Mouse (Mus musculus) intestine, postnatal 0 days (tissue): Measurements from ENCODE around the gene C2cd2l. TPM values are rescaled to one million over a fixed set of nuclear protein-coding genes. Genes with fewer than 3 reads are reported as not detected.

Source experiments
- ATAC-seq: fragments of 200-750 bp; cut with Nextera tagmentation; 2 replicates; pipeline ENCODE4 v1.8.0; 2017; ENCODE audit warnings: mild to moderate bottlenecking, moderate TSS enrichment, moderate library complexity
- H3K27ac ChIP-seq: fragments of 300-500 bp; sonication (generic); 2 replicates; pipeline ENCODE4 v1.5.1; 2014; ENCODE audit warnings: mild to moderate bottlenecking, low read depth, low read length, moderate library complexity
- H3K27me3 ChIP-seq: fragments of 300-500 bp; sonication (generic); replicated peaks from 2 replicates; pipeline ENCODE4 v1.6.1; 2014; ENCODE audit warnings: low read length, mixed read lengths; ENCODE audit not compliant: control insufficient read depth, insufficient read depth
- H3K36me3 ChIP-seq: fragments of 300-500 bp; sonication (generic); 2 replicates; pipeline ENCODE4 v1.6.1; 2014; ENCODE audit warnings: mild to moderate bottlenecking, moderate library complexity; ENCODE audit not compliant: control insufficient read depth, insufficient read depth
- H3K4me1 ChIP-seq: fragments of 300-500 bp; sonication (generic); replicated peaks from 2 replicates; pipeline ENCODE4 v1.6.1; 2014; ENCODE audit warnings: antibody characterized with exemption, low read length, mixed read lengths; ENCODE audit not compliant: control insufficient read depth, insufficient read depth
- H3K4me2 ChIP-seq: fragments of 300-500 bp; sonication (generic); replicated peaks from 2 replicates; pipeline ENCODE4 v1.6.1; 2014; ENCODE audit warnings: low read depth, mild to moderate bottlenecking, moderate library complexity
- H3K4me3 ChIP-seq: fragments of 300-500 bp; sonication (generic); 2 replicates; pipeline ENCODE4 v1.5.1; 2014; ENCODE audit warnings: low read depth, low read length
- H3K9ac ChIP-seq: fragments of 300-500 bp; sonication (generic); 2 replicates; pipeline ENCODE4 v1.6.1; 2014; ENCODE audit warnings: mild to moderate bottlenecking, low read depth, low read length
- H3K9me3 ChIP-seq: fragments of 300-500 bp; sonication (generic); 2 replicates; pipeline ENCODE4 v1.6.1; 2016; ENCODE audit warnings: mixed run types; ENCODE audit not compliant: control insufficient read depth
- CTCF ChIP-seq: sonication (generic); IDR thresholded peaks from 2 replicates; pipeline ENCODE4 v1.5.1; 2016; ENCODE audit warnings: low read depth, mild to moderate bottlenecking, control low read depth, antibody characterized with exemption, moderate library complexity
- WGBS: fragments of 180-500 bp; shearing (Covaris S2); extraction: QIAGEN DNeasy Blood & Tissue Kit; methylation state at CpG from one replicate; pipeline ENCODE4 v1.1.7; 2014; 5-methylcytosine and 5-hydroxymethylcytosine counted together
- polyA plus RNA-seq: library from polyadenylated mRNA; unstranded; fragments of >200 nt; fragmentation: Nextera tagmentation; extraction: Ambion mirVana; gene quantifications from 2 replicates; pipeline ENCODE4 v1.2.1, GENCODE M21; 2015

Gene C2cd2l
- polyA plus RNA-seq, 1 experiment from 2014 or later = 42.4 TPM

GRCm38 (mm10) chr9:44343781-44344421, 23.8 kb upstream of the C2cd2l start, which contains the start of gene Hmbs:
Gene Hmbs, minus strand, starts transcription at chr9:44344228.
- Histone ChIP-seq H3K27ac (peak within 1 kb of the TSS; percentile 95), H3K4me1 (no peaks in the 10 kb centered on the region), H3K9me3 (no peaks in the 10 kb centered on the region), H3K27me3 (no peaks in the 10 kb centered on the region), H3K4me2 (peak within 1 kb of the TSS; percentile 83), H3K36me3 (peaks cover 36% of the 10 kb centered on the region), H3K4me3 (peak within 1 kb of the TSS; percentile 86), H3K9ac (peak within 1 kb of the TSS; percentile 75)
- ATAC-seq = peak; percentile 93
- no peak for TF ChIP-seq CTCF
- under 1% methylated on average over 39 of the region's 39 CpGs for WGBS

GRCm38 (mm10) chr9:44343290-44343689, 23.2 kb upstream of the C2cd2l start:
- no peaks in the 10 kb centered on the region for H3K4me1 ChIP-seq
- H3K9me3 ChIP-seq = no peaks in the 10 kb centered on the region
- 0 out of 2 replicates have a peak, but pooled peaks have one; percentile 1 for ATAC-seq
- H3K9ac ChIP-seq = peak overlapping the region; percentile 75
- H3K27me3 ChIP-seq = no peaks in the 10 kb centered on the region
- H3K27ac ChIP-seq = peak overlapping the region; percentile 95
- 2% methylated on average over 6 of the region's 6 CpGs for WGBS
- no peak for TF ChIP-seq CTCF
- peak overlapping the region; percentile 86 for H3K4me3 ChIP-seq
- peaks cover 34% of the 10 kb centered on the region for H3K36me3 ChIP-seq
- peak overlapping the region; percentile 83 for H3K4me2 ChIP-seq

- Histone ChIP-seq H3K9me3 (no peaks in the 10 kb centered on the region), H3K4me2 (peak overlapping the region; percentile 83), H3K9ac (no peak overlapping the region; the same call in 1 of the 2 replicates), H3K36me3 (peaks cover 28% of the 10 kb centered on the region; the same call in 1 of the 2 replicates), H3K4me3 (no peak overlapping the region), H3K4me1 (no peaks in the 10 kb centered on the region), H3K27me3 (no peaks in the 10 kb centered on the region), H3K27ac (no peak overlapping the region)
- 60% methylated on average over 1 of the region's 1 CpGs for WGBS
- TF ChIP-seq CTCF = no peak
- no peak for ATAC-seq
Observed at GRCm38 (mm10) chr9:44342605-44343004, 22.5 kb upstream of the C2cd2l start.

- H3K4me2 ChIP-seq = no peak overlapping the region
- H3K4me1 ChIP-seq = no peaks in the 10 kb centered on the region
- no peaks in the 10 kb centered on the region for H3K27me3 ChIP-seq
- no peak for TF ChIP-seq CTCF
- H3K9ac ChIP-seq = no peak overlapping the region
- no peak for ATAC-seq
- H3K9me3 ChIP-seq = no peaks in the 10 kb centered on the region
- no peak overlapping the region for H3K4me3 ChIP-seq
- H3K36me3 ChIP-seq = peaks cover 23% of the 10 kb centered on the region; the same call in 1 of the 2 replicates
- no peak overlapping the region for H3K27ac ChIP-seq
- WGBS = 68% methylated on average over 3 of the region's 3 CpGs
Observed at GRCm38 (mm10) chr9:44342173-44342572, 22.1 kb upstream of the C2cd2l start.

- Histone ChIP-seq H3K4me2 (no peak overlapping the region), H3K4me1 (no peaks in the 10 kb centered on the region), H3K9me3 (no peaks in the 10 kb centered on the region), H3K4me3 (no peak overlapping the region), H3K36me3 (peaks cover 22% of the 10 kb centered on the region; the same call in 1 of the 2 replicates), H3K27me3 (no peaks in the 10 kb centered on the region), H3K27ac (no peak overlapping the region; the same call in 1 of the 2 replicates), H3K9ac (no peak overlapping the region)
- no peak for TF ChIP-seq CTCF
- no peak for ATAC-seq
- 93% methylated on average over 5 of the region's 5 CpGs for WGBS
Observed at GRCm38 (mm10) chr9:44341487-44341886, 21.4 kb upstream of the C2cd2l start.

GRCm38 (mm10) chr9:44338574-44338973, 18.5 kb upstream of the C2cd2l start:
- no peak overlapping the region for H3K27ac ChIP-seq
- H3K4me3 ChIP-seq = no peak overlapping the region
- no peak overlapping the region for H3K4me2 ChIP-seq
- no peak overlapping the region for H3K9ac ChIP-seq
- H3K27me3 ChIP-seq = no peaks in the 10 kb centered on the region
- ATAC-seq = no peak
- H3K4me1 ChIP-seq = no peaks in the 10 kb centered on the region
- 82% methylated on average over 5 of the region's 5 CpGs for WGBS
- no peaks in the 10 kb centered on the region for H3K9me3 ChIP-seq
- TF ChIP-seq CTCF = peak; percentile 31; the same call in 1 of the 2 replicates
- H3K36me3 ChIP-seq = peaks cover 22% of the 10 kb centered on the region; the same call in 1 of the 2 replicates
